Mouse (Mus musculus) lung, postnatal 14 days (tissue): ENCODE measurements around the gene Syn3.

Experiments
- DNase-seq: peaks from one replicate; pipeline ENCODE4 v3.0.0; 2021

Gene Syn3

DNA sequence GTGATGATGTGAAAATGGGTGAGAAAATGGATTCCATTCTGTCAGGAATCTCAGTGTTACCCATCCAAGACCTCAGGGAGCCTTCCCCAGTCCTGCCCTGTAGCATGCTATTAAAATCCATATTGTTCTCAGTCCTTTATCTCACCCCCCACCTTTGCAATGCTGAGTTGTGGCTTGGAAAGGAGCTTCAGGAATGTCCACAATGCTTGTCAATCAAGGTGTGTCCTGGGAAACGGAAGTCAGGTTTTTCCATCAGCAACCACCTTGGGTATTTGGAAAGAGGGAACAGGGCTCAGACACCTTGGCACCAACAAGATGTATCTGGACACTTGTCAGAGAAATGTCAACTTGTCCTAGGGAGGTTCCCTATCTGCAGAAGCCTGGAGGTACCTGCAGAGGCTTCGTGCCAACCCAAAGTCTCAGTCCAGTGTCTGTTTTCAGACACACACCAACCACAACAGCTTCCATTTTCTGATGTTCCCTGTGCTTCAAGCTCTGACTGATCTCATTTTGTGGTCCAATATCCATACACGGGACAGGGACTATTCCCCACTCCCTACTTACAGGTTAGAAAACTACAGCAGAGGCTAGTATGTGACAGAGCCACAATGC lies 302.2 kb downstream of the Syn3 start:
- no peak for DNase-seq

GRCm38 (mm10) chr10:86194722-86195121 lies 304.0 kb downstream of the Syn3 start:
- no peak for DNase-seq

DNA sequence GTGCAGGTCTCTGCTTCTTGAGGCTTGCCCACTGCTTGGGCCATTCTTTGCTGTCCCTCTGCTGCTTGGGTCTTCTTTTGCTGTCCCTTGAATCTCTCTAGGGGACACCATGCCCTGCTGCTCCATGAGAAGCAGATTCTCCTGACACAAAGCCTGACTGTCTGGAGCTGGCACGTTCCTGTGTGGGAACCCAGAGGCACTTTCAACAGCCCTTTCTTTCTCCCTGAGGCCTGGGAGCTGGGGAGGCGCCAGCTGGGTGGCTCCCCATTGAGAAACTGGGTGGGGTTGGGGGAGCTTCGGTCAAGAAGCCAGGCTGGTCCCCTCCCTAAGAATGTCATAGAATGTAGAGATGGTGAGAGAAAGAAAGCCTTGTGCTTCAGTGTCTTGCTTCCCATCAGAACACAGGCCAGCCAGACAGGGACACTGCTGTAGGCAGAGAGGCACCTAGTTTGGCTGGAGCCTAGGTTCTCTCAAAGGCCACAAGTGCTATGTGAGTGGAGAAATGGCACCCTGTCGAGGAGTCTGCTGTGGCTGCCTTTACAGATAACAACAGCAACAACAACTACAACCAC lies 304.7 kb downstream of the Syn3 start:
- DNase-seq, result no peak

- DNase-seq, result no peak
Measured at GRCm38 (mm10) chr10:86188614-86189013, 310.1 kb downstream of the Syn3 start.

DNA sequence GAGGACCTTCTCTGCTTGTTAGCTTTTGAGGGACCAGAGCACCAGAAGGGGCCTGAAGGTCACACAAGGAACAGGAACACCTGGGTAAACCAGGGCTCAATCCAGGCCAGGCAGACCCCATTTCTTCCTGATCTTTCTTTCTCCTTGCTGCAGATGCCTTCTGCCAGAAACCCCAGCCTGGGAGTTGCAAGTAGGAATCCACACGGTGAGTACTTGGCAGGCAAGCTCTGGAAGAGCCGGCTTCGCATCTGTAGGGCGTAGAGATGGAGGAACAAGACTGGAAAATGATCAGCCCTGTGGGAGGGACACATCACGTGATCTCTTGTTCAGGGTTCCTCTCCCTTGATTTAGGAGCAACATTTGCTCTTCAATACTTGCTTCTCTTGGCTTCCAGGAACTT lies 310.8 kb downstream of the Syn3 start:
- no peak for DNase-seq

DNA sequence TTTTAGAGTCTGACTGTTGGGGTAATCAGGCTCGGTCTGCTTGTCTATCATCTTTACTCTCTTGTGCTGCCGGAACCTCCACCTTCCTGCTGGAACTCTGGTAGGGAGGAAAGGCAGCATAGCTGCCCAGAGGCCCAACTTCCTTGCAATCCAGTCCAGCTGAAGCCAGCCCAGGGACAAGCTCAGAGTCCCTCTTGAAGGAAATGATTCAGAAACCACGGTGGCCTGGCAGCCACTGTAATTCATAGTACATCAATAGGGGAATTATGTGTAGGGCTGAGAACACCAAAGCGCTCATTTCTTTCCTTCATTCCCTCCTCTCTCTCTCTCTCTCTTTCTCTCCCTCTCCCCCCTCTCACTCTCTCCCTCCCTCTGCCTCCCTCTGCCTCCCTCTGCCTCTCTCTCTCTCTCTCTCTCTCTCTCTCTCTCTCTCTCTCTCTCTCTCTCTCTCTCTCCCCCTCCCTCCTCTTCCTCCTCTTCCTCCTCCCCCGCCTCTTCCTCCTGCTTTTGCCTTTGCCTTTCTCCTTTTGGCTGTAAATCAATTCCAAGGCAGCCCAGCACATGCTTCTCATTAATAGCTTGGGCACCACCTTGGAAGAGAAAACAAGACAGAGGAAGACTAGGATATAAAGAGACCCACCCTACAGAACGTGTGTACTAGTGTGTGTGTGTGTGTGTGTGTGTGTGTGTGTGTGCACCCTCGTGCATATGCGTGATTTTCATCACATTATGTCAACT lies 315.4 kb downstream of the Syn3 start:
- DNase-seq, result no peak

DNA sequence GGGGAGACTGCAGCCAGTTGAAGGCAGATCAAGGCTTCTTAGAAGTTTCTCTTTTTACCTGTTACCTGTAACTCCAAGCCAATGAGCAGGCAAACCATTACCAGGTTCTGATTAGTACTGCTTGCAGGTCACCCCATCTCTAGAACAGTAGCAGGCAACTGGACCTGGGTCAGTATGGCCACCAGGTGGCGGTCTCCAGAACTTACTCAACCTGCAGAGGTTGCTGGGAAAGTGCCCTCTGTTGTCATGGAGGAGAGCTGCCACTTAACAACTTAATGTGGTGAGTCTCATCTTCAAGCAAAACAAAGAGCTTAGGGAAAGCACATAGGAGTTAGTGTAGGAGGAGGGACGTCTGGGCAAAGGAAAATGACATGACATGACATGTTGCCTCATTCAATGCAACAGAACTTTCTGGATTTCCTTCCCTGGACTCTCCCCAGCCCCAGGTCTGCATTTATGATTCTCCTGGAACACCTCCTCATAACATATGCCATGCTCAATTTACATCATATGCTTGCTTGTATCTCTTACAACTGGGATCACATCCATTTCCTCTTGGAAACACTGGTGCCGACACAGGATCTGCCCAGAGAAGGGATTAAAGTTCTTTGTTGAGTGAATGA lies 316.4 kb downstream of the Syn3 start:
- peak; percentile 84 for DNase-seq

DNA sequence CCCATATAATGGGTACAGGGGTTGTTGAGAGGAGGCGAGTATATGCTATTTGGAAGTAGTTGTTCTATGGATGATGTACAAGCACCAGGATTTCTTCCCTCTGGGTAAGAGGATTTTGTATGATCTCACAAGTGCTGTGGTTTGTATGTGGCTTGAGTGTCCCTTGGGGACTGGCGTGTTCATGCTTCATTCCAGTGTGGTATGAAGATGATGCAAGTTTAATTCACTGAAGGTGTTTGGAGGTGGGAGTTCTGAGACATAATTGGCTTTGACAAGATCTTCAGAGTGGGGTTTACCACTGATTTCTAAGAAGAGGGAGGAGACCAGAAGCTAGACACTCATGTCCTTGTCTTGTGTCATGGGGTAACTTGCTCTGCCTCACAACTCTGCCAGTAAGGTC lies 322.3 kb downstream of the Syn3 start:
- DNase-seq, result no peak

DNA sequence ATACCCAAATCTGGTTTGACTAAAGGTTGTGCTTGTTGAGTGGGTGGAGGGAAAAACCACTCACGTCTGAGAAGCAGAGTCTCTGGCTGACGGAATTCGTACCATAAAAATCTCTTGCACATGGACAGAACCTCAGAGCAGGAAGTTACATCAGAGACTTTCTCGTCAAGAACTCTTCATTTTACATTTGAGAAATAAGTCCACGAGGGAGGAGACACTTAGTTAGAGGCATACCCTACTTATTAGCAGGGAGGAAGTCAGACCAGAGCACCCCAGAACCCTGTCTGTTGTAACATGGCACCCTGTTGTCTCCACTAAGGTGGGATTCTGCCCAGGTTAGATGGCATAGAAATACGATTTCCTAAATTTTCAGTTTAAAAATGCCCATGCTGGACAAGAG lies 324.7 kb downstream of the Syn3 start:
- no peak for DNase-seq

- no peak for DNase-seq
Measured at GRCm38 (mm10) chr10:86173284-86173683, 325.4 kb downstream of the Syn3 start.

- DNase-seq, result no peak
Measured at GRCm38 (mm10) chr10:86171246-86171645, 327.4 kb downstream of the Syn3 start.

DNA sequence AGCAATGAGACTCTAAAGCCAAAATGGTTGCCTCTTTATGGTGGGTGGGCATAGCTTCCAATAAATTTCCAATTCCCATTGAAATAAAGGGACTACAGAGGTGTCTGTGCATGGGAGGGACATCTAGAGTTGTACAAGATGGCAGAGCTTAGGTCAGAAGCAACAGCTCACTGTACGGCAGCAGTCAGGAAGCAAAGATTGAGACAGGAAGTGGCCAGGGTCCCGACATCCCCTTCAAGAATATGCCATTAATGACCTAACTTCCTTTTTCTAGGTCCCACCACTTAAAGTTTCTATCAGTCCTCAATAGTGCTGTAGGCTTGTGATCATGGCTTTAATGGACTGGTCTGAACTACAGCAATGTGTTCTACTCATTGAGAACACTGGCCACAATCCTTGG lies 330.6 kb downstream of the Syn3 start:
- no peak for DNase-seq

DNA sequence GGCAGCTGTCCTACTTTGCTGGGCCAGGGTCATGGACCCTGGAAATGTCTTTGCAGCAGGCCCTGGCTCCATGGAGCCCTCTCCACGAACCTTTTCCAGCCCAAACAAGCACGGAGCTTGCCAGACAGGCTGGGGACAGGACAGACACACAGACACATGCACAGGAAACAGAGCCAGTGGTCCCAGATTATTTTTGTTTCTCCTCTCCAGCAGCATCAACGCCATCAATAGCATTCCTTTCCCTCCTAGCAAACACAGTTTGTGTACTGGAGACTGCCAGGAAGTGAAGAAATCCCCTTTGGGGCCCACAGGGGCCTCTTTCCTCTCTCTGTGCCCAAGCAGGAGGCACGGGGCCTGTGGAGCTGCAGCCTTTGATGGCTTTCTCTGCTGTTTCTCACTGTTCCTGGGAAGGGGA lies 331.8 kb downstream of the Syn3 start:
- peak; percentile 46 for DNase-seq

DNA sequence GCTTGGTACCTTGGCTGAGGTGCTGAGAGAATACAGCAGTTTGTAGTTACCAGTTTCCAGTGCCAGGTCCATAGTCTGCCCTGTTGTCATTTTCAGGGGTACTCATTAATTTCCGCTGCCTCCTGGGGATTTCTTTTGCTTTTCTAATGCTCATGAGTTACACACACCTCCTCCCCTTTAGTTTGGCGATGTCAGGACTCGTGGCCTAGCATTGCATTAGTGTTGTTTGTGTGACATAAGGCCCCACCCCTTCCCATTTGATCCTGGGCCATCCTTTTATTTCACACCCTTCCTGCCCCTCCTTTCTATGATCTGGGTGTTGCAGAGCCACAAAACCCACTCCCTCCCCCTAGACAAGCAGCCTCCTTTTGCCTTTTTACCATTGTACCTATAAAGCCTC lies 334.6 kb downstream of the Syn3 start:
- DNase-seq, result peak; percentile 19

- DNase-seq, result no peak
Measured at GRCm38 (mm10) chr10:86161783-86162271, 336.9 kb downstream of the Syn3 start.

- peak; percentile 25 for DNase-seq
Measured at GRCm38 (mm10) chr10:86158198-86158899, 340.3 kb downstream of the Syn3 start.

- DNase-seq, result no peak
Measured at GRCm38 (mm10) chr10:86155344-86155743, 343.4 kb downstream of the Syn3 start.

- DNase-seq, result no peak
Measured at GRCm38 (mm10) chr10:86153221-86153620, 345.5 kb downstream of the Syn3 start.

GRCm38 (mm10) chr10:86151357-86151756 lies 347.3 kb downstream of the Syn3 start:
- no peak for DNase-seq

GRCm38 (mm10) chr10:86150076-86150475 lies 348.6 kb downstream of the Syn3 start:
- DNase-seq, result no peak

DNA sequence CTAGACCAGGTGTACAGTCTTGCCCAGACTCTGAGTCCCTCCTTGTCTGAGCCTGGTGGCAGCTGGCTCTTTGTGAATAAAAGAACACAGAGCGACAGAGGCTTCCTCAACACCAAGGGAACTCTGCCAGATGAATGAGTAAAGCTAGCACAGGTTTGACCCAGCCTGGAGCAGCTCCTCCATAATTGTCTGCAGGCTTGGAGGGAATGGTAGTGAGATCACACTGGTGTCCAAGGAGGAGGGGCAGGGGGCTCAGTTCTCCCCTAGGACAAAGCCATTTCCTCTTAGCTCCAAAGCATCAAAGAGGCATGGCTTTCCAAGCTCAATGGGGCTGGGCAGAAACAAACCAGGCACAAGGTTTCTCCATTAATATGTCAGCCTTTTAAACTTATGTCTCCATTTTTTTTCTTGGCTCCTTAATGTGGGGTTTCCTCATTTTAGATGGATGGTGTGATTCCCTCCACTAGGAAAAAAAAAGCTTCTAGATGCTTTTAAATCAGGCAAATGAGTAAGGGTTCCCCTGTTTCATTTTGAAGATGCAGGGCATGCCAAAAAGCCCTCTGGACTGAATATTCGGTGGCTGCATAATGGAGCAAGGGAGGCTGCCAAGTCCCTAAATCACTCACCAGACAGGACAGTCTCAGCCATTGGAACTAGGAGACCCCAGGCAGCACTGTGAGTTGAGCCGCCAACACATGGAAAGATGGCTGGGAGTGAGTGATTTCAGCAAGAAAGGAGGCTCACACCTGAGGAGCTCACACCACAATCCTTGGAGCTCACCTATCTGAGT lies 349.5 kb downstream of the Syn3 start:
- no peak for DNase-seq

- DNase-seq, result peak; percentile 36
Measured at GRCm38 (mm10) chr10:86139061-86139681, 359.5 kb downstream of the Syn3 start.
